Mouse (Mus musculus) limb, embryonic 11.5 days (tissue): ENCODE measurements around the gene Ndufa6. TPM values are rescaled to one million over a fixed set of nuclear protein-coding genes. Genes with fewer than 3 reads are reported as not detected.

Experiments
- ATAC-seq: fragments of 200-750 bp; cut with Nextera tagmentation; 2 replicates; pipeline ENCODE4 v1.8.0; 2017; ENCODE audit warnings: low read depth; ENCODE audit not compliant: insufficient number of reproducible peaks, low FRiP score, low TSS enrichment
- DNase-seq: peaks from one replicate; pipeline ENCODE4 v3.0.0-alpha.2; 2015; ENCODE audit warnings: low spot score
- H3K27ac ChIP-seq: fragments of 300-500 bp; sonication (generic); replicated peaks from 2 replicates; pipeline ENCODE4 v1.5.1; 2014; ENCODE audit warnings: low read depth, mild to moderate bottlenecking, low read length
- H3K27me3 ChIP-seq: fragments of 300-500 bp; sonication (generic); 2 replicates; pipeline ENCODE4 v1.6.1; 2014; ENCODE audit warnings: mild to moderate bottlenecking, low read length, mixed read lengths; ENCODE audit not compliant: control insufficient read depth, insufficient read depth
- H3K36me3 ChIP-seq: fragments of 300-500 bp; sonication (generic); 2 replicates; pipeline ENCODE4 v1.6.1; 2014; ENCODE audit warnings: mild to moderate bottlenecking, low read length, moderate library complexity, mixed read lengths; ENCODE audit not compliant: control insufficient read depth, insufficient read depth
- H3K4me1 ChIP-seq: fragments of 300-500 bp; sonication (generic); 2 replicates; pipeline ENCODE4 v1.6.1; 2014; ENCODE audit warnings: low read length, mixed read lengths; ENCODE audit not compliant: control insufficient read depth, insufficient read depth
- H3K4me2 ChIP-seq: fragments of 300-500 bp; sonication (generic); 2 replicates; pipeline ENCODE4 v1.6.1; 2014; ENCODE audit warnings: low read depth, mild to moderate bottlenecking, moderate library complexity; ENCODE audit not compliant: severe bottlenecking
- H3K4me3 ChIP-seq: fragments of 300-500 bp; sonication (generic); 2 replicates; pipeline ENCODE4 v1.5.1; 2014; ENCODE audit warnings: low read depth, low read length
- H3K9ac ChIP-seq: fragments of 300-500 bp; sonication (generic); 2 replicates; pipeline ENCODE4 v1.6.1; 2014; ENCODE audit warnings: mild to moderate bottlenecking, low read length
- H3K9me3 ChIP-seq: fragments of 300-500 bp; sonication (generic); 2 replicates; pipeline ENCODE4 v1.6.1; 2016; ENCODE audit warnings: low read length; ENCODE audit not compliant: control insufficient read depth
- WGBS: fragments of 180-500 bp; shearing (Covaris S2); extraction: QIAGEN DNeasy Blood & Tissue Kit; methylation state at CpG from one replicate; pipeline ENCODE4 v1.1.7; 2014; 5-methylcytosine and 5-hydroxymethylcytosine counted together
- polyA plus RNA-seq: library from polyadenylated mRNA; unstranded; fragments of >200 nt; fragmentation: Nextera tagmentation; extraction: Ambion mirVana; gene quantifications from 2 replicates; pipeline ENCODE4 v1.2.1, GENCODE M21; 2014

Ndufa6 gene
- polyA plus RNA-seq, 1 experiment from 2014 or later: 278 TPM

GRCm38 (mm10) chr15:82337875-82338274, 16.2 kb downstream of the Ndufa6 start:
- Histone ChIP-seq H3K27me3 (no peaks in the 10 kb centered on the region), H3K9me3 (no peaks in the 10 kb centered on the region), H3K4me2 (peak overlapping the region; percentile 75), H3K9ac (peak overlapping the region; percentile 67; the same call in 1 of the 2 replicates), H3K36me3 (no peaks in the 10 kb centered on the region; the same call in 1 of the 2 replicates), H3K4me3 (peak overlapping the region; percentile 48), H3K27ac (no peak overlapping the region), H3K4me1 (peaks cover 15% of the 10 kb centered on the region)
- DNase-seq (no peak), ATAC-seq (0 out of 2 replicates have a peak, but pooled peaks have one; percentile 3)
- 58% methylated on average over 4 of the region's 4 CpGs for WGBS

GRCm38 (mm10) chr15:82336629-82337028, 17.5 kb downstream of the Ndufa6 start:
- no peak for ATAC-seq
- no peak overlapping the region for H3K4me2 ChIP-seq
- no peak for DNase-seq
- no peaks in the 10 kb centered on the region for H3K9me3 ChIP-seq
- no peak overlapping the region for H3K27ac ChIP-seq
- H3K4me3 ChIP-seq: no peak overlapping the region
- no peaks in the 10 kb centered on the region for H3K27me3 ChIP-seq
- WGBS: 60% methylated on average over 12 of the region's 12 CpGs
- no peak overlapping the region for H3K9ac ChIP-seq
- H3K36me3 ChIP-seq: peaks cover 2% of the 10 kb centered on the region; the same call in 1 of the 2 replicates
- peaks cover 15% of the 10 kb centered on the region for H3K4me1 ChIP-seq

GRCm38 (mm10) chr15:82335194-82335593, 18.9 kb downstream of the Ndufa6 start:
- Histone ChIP-seq H3K9me3 (no peaks in the 10 kb centered on the region), H3K4me1 (peaks cover 13% of the 10 kb centered on the region), H3K4me3 (no peak overlapping the region), H3K27me3 (no peaks in the 10 kb centered on the region), H3K4me2 (no peak overlapping the region), H3K9ac (no peak overlapping the region), H3K36me3 (peaks cover 2% of the 10 kb centered on the region; the same call in 1 of the 2 replicates), H3K27ac (no peak overlapping the region)
- WGBS: 94% methylated on average over 4 of the region's 4 CpGs
- DNase-seq (no peak), ATAC-seq (no peak)

GRCm38 (mm10) chr15:82325382-82325781, 28.7 kb downstream of the Ndufa6 start:
- no peaks in the 10 kb centered on the region for H3K4me1 ChIP-seq
- no peaks in the 10 kb centered on the region for H3K9me3 ChIP-seq
- DNase-seq (no peak), ATAC-seq (no peak)
- no peak overlapping the region for H3K4me2 ChIP-seq
- H3K27ac ChIP-seq: no peak overlapping the region
- no peaks in the 10 kb centered on the region for H3K27me3 ChIP-seq
- peaks cover 3% of the 10 kb centered on the region; the same call in 1 of the 2 replicates for H3K36me3 ChIP-seq
- no peak overlapping the region for H3K9ac ChIP-seq
- no peak overlapping the region for H3K4me3 ChIP-seq
- WGBS: 69% methylated on average over 2 of the region's 2 CpGs

GRCm38 (mm10) chr15:82322195-82322594, 31.9 kb downstream of the Ndufa6 start:
- no peak overlapping the region for H3K9ac ChIP-seq
- 83% methylated on average over 8 of the region's 8 CpGs for WGBS
- ATAC-seq: no peak

GRCm38 (mm10) chr15:82319613-82320012, 34.5 kb downstream of the Ndufa6 start:
- no peak overlapping the region for H3K4me3 ChIP-seq
- ATAC-seq (no peak), DNase-seq (no peak)
- no peaks in the 10 kb centered on the region for H3K4me1 ChIP-seq
- no peaks in the 10 kb centered on the region for H3K9me3 ChIP-seq
- WGBS: 86% methylated on average over 1 of the region's 1 CpGs
- no peaks in the 10 kb centered on the region for H3K36me3 ChIP-seq
- no peak overlapping the region for H3K4me2 ChIP-seq
- no peak overlapping the region for H3K9ac ChIP-seq
- no peak overlapping the region for H3K27ac ChIP-seq
- H3K27me3 ChIP-seq: no peaks in the 10 kb centered on the region

More at GRCm38 (mm10) chr15:82322195-82322594, 31.9 kb downstream of the Ndufa6 start:
- Histone ChIP-seq H3K27me3 (no peaks in the 10 kb centered on the region), H3K4me2 (no peak overlapping the region), H3K9me3 (no peaks in the 10 kb centered on the region), H3K4me3 (no peak overlapping the region), H3K36me3 (no peaks in the 10 kb centered on the region), H3K4me1 (no peaks in the 10 kb centered on the region), H3K27ac (no peak overlapping the region)
- DNase-seq: no peak

GRCm38 (mm10) chr15:82317839-82318238, 36.3 kb downstream of the Ndufa6 start:
- no peak overlapping the region for H3K4me3 ChIP-seq
- no peaks in the 10 kb centered on the region for H3K27me3 ChIP-seq
- H3K4me1 ChIP-seq: no peaks in the 10 kb centered on the region
- H3K27ac ChIP-seq: no peak overlapping the region
- no peaks in the 10 kb centered on the region for H3K9me3 ChIP-seq
- DNase-seq: no peak
- H3K4me2 ChIP-seq: no peak overlapping the region
- no peaks in the 10 kb centered on the region for H3K36me3 ChIP-seq
- H3K9ac ChIP-seq: no peak overlapping the region
- no peak for ATAC-seq
- 83% methylated on average over 6 of the region's 6 CpGs for WGBS

GRCm38 (mm10) chr15:82308416-82308815, 45.7 kb downstream of the Ndufa6 start:
- Histone ChIP-seq H3K4me1 (no peaks in the 10 kb centered on the region), H3K4me3 (no peak overlapping the region), H3K4me2 (no peak overlapping the region), H3K9me3 (no peaks in the 10 kb centered on the region), H3K36me3 (no peaks in the 10 kb centered on the region), H3K27ac (no peak overlapping the region), H3K27me3 (no peaks in the 10 kb centered on the region), H3K9ac (no peak overlapping the region)
- ATAC-seq (no peak), DNase-seq (no peak)
- 72% methylated on average over 3 of the region's 3 CpGs for WGBS

GRCm38 (mm10) chr15:82307107-82307506, 47.0 kb downstream of the Ndufa6 start:
- Histone ChIP-seq H3K36me3 (no peaks in the 10 kb centered on the region), H3K9me3 (no peaks in the 10 kb centered on the region), H3K27me3 (no peaks in the 10 kb centered on the region), H3K9ac (no peak overlapping the region), H3K27ac (no peak overlapping the region), H3K4me1 (no peaks in the 10 kb centered on the region), H3K4me3 (no peak overlapping the region), H3K4me2 (no peak overlapping the region)
- 84% methylated on average over 3 of the region's 3 CpGs for WGBS
- DNase-seq: no peak
- ATAC-seq: no peak
